Mouse (Mus musculus) neural tube, embryonic 12.5 days (tissue): ENCODE results near the gene Chka. TPM values are rescaled to one million over a fixed set of nuclear protein-coding genes. Genes with fewer than 3 reads are reported as not detected.
A peak's percentile ranks its signal among the peaks of the same experiment; 100 is the strongest.

Experiments
- ATAC-seq: fragments of 200-750 bp; cut with Nextera tagmentation; 2 replicates; pipeline ENCODE4 v1.8.0; 2017; ENCODE audit warnings: low read depth, mild to moderate bottlenecking, moderate TSS enrichment, moderate library complexity; ENCODE audit not compliant: low FRiP score
- H3K27ac ChIP-seq: fragments of 300-500 bp; sonication (generic); 2 replicates; pipeline ENCODE4 v1.5.1; 2016
- H3K27me3 ChIP-seq: fragments of 300-500 bp; sonication (generic); replicated peaks from 2 replicates; pipeline ENCODE4 v1.6.1; 2016; ENCODE audit warnings: mild to moderate bottlenecking
- H3K36me3 ChIP-seq: fragments of 300-500 bp; sonication (generic); 2 replicates; pipeline ENCODE4 v1.6.1; 2016; ENCODE audit warnings: mild to moderate bottlenecking
- H3K4me1 ChIP-seq: fragments of 300-500 bp; sonication (generic); 2 replicates; pipeline ENCODE4 v1.6.1; 2016
- H3K4me2 ChIP-seq: fragments of 300-500 bp; sonication (generic); replicated peaks from 2 replicates; pipeline ENCODE4 v1.6.1; 2016; ENCODE audit warnings: mild to moderate bottlenecking
- H3K4me3 ChIP-seq: fragments of 300-500 bp; sonication (generic); 2 replicates; pipeline ENCODE4 v1.5.1; 2016
- H3K9ac ChIP-seq: fragments of 300-500 bp; sonication (generic); 2 replicates; pipeline ENCODE4 v1.6.1; 2016; ENCODE audit warnings: mild to moderate bottlenecking
- H3K9me3 ChIP-seq: fragments of 300-500 bp; sonication (generic); 2 replicates; pipeline ENCODE4 v1.6.1; 2016; ENCODE audit warnings: mild to moderate bottlenecking
- WGBS: fragments of 180-500 bp; shearing (Covaris S2); methylation state at CpG from one replicate; pipeline ENCODE4 v1.1.7; 2016; 5-methylcytosine and 5-hydroxymethylcytosine counted together
- polyA plus RNA-seq: library from polyadenylated mRNA; unstranded; fragments of >200 nt; fragmentation: Nextera tagmentation; extraction: Ambion mirVana; gene quantifications from 2 replicates; pipeline ENCODE4 v1.2.1, GENCODE M21; 2016

Gene Chka
- polyA plus RNA-seq, 1 experiment from 2014 or later, result 62.7 TPM

DNA sequence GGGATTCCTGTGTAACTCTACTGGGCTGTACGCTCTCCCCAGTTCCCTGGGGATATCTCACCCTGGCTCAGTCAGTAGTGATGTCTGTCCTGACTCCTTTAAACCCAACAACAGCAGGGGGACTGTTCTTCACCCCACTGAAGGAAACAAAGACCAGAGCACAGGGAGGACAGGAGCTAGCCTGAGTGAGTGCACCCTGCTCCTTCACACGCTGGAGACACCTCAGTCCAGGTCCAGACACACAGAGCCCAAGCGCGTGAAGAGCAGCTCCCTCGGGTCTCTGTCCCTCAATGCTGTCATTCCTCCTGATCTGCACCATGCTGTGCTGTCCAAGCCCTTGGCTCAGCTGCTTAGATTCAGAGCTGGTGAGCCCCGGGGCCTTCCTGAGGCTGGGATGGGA is 75.1 kb downstream of the Chka start:
- no peaks in the 10 kb centered on the region for H3K9me3 ChIP-seq
- no peaks in the 10 kb centered on the region for H3K36me3 ChIP-seq
- WGBS, result 74% methylated on average over 6 of the region's 6 CpGs
- H3K4me1 ChIP-seq, result peaks cover 11% of the 10 kb centered on the region; the same call in 1 of the 2 replicates
- ATAC-seq, result no peak
- no peak overlapping the region for H3K4me3 ChIP-seq
- no peak overlapping the region for H3K27ac ChIP-seq
- no peak overlapping the region for H3K4me2 ChIP-seq
- no peak overlapping the region for H3K9ac ChIP-seq
- H3K27me3 ChIP-seq, result no peaks in the 10 kb centered on the region

DNA sequence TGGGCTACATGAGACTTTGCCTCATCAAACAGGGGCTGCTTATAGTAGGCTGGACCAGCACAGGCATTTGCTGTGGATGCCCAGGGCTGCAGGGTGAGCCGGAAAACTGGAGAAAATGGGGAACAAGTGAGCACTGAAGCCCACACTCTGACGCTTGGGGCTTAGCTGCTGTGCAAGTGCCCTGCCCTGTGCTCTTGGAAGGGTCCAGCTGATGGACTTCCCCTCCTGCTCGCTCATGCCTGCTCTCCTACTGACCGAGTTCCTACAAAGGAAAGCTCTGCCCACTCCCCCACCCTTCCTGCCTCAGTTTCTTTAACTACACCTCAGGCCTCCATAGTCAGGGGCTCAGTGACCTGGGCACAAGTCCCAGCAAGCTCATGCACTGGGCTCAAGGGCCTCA is 76.4 kb downstream of the Chka start:
- 87% methylated on average over 4 of the region's 4 CpGs for WGBS
- Histone ChIP-seq H3K9me3 (no peaks in the 10 kb centered on the region), H3K36me3 (no peaks in the 10 kb centered on the region), H3K4me2 (no peak overlapping the region), H3K27ac (no peak overlapping the region), H3K9ac (no peak overlapping the region), H3K27me3 (no peaks in the 10 kb centered on the region), H3K4me3 (no peak overlapping the region), H3K4me1 (peaks cover 11% of the 10 kb centered on the region; the same call in 1 of the 2 replicates)
- no peak for ATAC-seq

DNA sequence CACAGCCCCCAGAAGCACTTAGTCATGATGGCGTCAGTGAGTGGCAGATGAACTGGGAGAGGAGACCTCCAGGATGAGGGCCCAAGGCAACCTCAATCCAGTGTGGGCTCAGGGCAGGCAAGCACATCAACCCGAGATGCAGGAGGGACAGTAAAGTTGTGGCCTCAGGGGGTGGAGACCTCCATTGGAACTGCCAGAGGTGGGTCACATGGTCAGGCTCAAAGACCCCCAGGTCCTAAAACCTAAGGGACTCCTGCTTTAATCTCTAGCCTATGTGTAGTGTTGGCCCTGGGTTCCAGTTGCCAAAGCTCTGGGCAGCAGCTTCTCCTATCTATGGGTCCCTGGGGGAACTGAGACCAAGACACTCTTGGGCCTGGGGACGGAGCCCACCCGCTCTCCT is 77.2 kb downstream of the Chka start:
- peaks cover 11% of the 10 kb centered on the region; the same call in 1 of the 2 replicates for H3K4me1 ChIP-seq
- no peaks in the 10 kb centered on the region for H3K9me3 ChIP-seq
- no peaks in the 10 kb centered on the region for H3K27me3 ChIP-seq
- H3K4me2 ChIP-seq, result no peak overlapping the region
- ATAC-seq, result no peak
- 83% methylated on average over 4 of the region's 4 CpGs for WGBS
- H3K36me3 ChIP-seq, result no peaks in the 10 kb centered on the region
- no peak overlapping the region for H3K9ac ChIP-seq
- no peak overlapping the region for H3K27ac ChIP-seq
- H3K4me3 ChIP-seq, result no peak overlapping the region

DNA sequence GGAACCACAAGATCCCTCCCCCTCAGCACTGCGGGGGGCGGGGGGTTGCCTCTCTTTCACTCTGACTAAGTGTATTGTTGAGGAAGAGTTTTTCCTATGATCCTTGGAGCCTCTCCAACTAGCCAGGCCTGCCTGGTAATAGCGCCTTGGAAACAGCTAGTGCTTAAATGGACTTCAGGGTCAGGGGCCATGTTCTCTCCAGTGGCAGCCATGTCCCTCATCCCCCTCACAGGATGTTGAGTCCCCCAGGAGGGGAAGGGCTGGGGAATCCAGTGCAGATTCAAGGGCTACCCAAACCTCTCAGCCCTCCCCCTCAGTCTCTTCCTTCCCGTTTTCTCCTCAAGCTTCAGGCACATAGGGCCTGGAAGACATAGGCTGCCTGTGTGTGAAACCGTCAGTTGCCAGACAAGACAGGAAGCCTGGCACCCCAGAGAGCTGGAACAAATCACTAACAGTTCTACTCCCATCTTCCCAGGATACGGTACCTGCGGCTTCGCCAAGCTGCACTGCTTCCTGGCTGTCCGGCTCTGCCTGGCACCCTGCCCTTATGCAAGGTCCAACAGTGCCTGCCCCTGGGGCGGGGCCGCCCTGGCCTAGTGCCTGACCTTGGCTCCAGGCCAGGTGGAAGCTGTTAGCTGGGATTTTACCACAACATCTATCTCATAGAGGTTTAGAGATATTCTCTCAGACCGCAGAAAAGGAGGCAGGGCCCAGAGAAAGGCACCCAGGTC is 77.8 kb downstream of the Chka start, which contains the start of gene Aldh3b1:
Gene Aldh3b1, minus strand, starts transcription at position 598 of the 731 bp plus-strand sequence.
- Histone ChIP-seq H3K4me1 (peaks cover 11% of the 10 kb centered on the region; the same call in 1 of the 2 replicates), H3K9me3 (no peaks in the 10 kb centered on the region), H3K4me2 (no peak within 1 kb of the TSS), H3K4me3 (no peak within 1 kb of the TSS), H3K36me3 (no peaks in the 10 kb centered on the region), H3K27me3 (no peaks in the 10 kb centered on the region), H3K27ac (0 out of 2 replicates have a peak within 1 kb of the TSS, but pooled peaks have one; percentile 16), H3K9ac (no peak within 1 kb of the TSS)
- no peak for ATAC-seq
- 64% methylated on average over 12 of the region's 12 CpGs for WGBS

DNA sequence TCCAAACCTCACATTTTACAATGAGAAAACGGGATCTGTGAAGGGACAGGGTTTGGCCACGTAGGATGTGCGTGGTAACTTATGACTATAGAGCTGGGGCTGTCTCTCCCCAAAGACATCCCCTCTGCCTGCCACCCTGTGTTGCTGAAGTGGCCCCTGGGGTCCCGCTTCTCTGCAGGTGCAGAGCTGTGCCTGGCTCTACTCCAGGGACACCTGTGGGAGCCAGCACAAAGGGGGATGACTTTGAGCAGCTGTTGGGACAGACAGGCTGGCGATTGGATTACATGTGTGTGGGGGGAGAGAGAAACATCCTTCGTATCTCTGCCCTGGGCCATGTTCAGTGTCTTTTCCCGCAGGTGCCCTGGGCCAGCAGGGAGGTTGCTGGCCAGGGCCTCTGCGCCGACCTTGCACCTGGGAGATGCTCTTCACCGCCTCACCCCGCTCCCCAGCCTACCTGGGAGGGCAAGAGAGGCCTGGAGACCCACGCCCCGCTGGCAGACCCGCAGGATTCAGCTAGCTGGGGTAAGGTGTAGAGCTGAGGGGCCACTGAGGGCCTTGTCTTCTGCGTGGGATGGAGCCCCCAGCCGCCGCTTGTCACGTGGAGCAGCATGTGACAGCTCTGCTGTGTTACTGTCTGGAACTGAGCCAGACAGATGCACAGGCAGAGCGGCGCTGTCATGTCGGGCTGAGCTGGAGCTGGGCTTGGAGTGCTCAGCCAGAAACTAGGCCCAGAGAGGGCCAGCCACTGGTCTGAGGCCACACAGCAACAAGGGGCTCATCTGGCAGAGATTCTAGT is 78.9 kb downstream of the Chka start:
- no peak overlapping the region for H3K4me2 ChIP-seq
- H3K9me3 ChIP-seq, result no peaks in the 10 kb centered on the region
- no peak overlapping the region for H3K9ac ChIP-seq
- no peak overlapping the region for H3K4me3 ChIP-seq
- peaks cover 14% of the 10 kb centered on the region for H3K4me1 ChIP-seq
- H3K27ac ChIP-seq, result no peak overlapping the region
- ATAC-seq, result no peak
- H3K27me3 ChIP-seq, result 0 out of 2 replicates have a peak, but pooled peaks cover 4% of the 10 kb centered on the region
- 78% methylated on average over 21 of the region's 21 CpGs for WGBS
- H3K36me3 ChIP-seq, result no peaks in the 10 kb centered on the region

DNA sequence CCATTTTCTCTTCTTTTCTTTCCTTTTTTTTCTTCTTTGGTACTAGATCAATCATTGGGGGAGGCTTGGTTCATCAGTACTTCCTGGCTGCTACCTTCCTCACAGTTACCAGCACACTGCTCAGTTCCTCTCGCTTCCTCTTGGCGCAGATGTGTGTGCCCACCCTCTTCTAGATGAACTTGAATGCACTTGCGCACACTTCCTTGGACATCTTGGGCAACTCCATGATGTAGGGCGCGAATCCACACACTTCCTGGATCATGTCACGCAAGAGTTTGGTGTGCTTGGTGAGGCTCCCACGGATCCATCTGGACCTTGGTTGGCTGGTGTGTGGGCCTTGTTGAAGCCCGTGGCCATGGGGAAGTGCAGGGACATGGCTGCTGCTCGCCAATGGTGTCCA is 80.1 kb downstream of the Chka start:
- no peak for ATAC-seq
- Histone ChIP-seq H3K9ac (no peak overlapping the region), H3K27ac (no peak overlapping the region), H3K27me3 (peaks cover 10% of the 10 kb centered on the region; the same call in 1 of the 2 replicates), H3K9me3 (no peaks in the 10 kb centered on the region), H3K36me3 (no peaks in the 10 kb centered on the region), H3K4me2 (no peak overlapping the region), H3K4me3 (no peak overlapping the region), H3K4me1 (peaks cover 23% of the 10 kb centered on the region)
- WGBS, result 89% methylated on average over 9 of the region's 9 CpGs

DNA sequence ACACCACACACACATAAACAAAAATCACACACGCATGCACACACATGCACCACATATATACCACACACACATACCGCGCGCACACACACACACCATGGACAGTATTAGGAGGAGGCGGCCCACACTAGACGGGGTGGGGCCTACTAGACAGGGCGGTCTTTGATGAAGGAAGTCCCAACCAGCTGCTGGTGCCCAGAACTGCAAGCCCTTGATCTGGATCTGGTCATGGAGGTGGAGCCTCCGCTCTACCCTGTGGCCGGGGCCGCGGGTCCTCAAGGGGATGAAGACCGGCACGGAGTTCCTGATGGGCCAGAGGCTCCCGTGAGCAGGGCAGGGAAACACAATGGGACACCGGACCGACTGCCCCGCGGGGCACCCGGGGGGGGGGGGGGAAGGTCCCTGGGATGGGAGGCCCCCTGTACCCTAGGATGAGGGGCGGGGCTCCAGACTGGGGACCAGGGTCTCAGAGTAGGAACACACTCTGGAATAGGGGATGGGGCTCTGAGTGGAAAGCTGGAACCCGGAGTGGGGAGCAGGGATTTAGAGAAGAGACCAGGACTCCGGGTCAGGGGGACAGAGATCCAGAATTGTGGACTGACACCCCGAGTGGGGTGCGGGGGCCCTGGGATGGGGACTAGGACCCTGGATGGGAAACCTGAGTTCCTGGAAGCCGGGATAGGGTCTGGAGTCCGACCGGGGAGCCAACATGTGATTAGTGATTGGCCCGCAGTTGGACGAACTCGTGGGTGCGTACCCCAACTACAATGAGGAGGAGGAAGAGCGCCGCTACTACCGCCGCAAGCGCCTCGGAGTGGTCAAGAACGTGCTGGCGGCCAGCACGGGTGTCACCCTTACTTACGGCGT is 83.7 kb downstream of the Chka start, which contains the start of gene Unc93b1:
Gene Unc93b1, plus strand, starts transcription at position 155 of the 864 bp plus-strand sequence.
- Histone ChIP-seq H3K4me1 (peaks cover 18% of the 10 kb centered on the region), H3K27ac (no peak within 1 kb of the TSS), H3K4me3 (peak within 1 kb of the TSS; percentile 35), H3K9me3 (no peaks in the 10 kb centered on the region), H3K36me3 (no peaks in the 10 kb centered on the region), H3K4me2 (peak within 1 kb of the TSS; percentile 76), H3K9ac (peak within 1 kb of the TSS; percentile 49), H3K27me3 (peaks cover 13% of the 10 kb centered on the region; the same call in 1 of the 2 replicates)
- ATAC-seq, result peak; percentile 60; the same call in 1 of the 2 replicates
- 8% methylated on average over 42 of the region's 42 CpGs for WGBS

- Histone ChIP-seq H3K9ac (peak overlapping the region; percentile 49), H3K36me3 (no peaks in the 10 kb centered on the region), H3K4me2 (peak overlapping the region; percentile 76), H3K9me3 (no peaks in the 10 kb centered on the region), H3K27me3 (peaks cover 13% of the 10 kb centered on the region; the same call in 1 of the 2 replicates), H3K4me3 (peak overlapping the region; percentile 35), H3K27ac (no peak overlapping the region), H3K4me1 (peaks cover 12% of the 10 kb centered on the region)
- ATAC-seq, result 0 out of 2 replicates have a peak, but pooled peaks have one; percentile 25
- 8% methylated on average over 22 of the region's 22 CpGs for WGBS
These were observed 84.6 kb downstream of the Chka start for GRCm38 (mm10) chr19:3935896-3936850.

- Histone ChIP-seq H3K4me1 (no peaks in the 10 kb centered on the region), H3K4me3 (no peak overlapping the region), H3K27me3 (0 out of 2 replicates have a peak, but pooled peaks cover 2% of the 10 kb centered on the region), H3K9me3 (no peaks in the 10 kb centered on the region), H3K27ac (no peak overlapping the region), H3K9ac (no peak overlapping the region), H3K4me2 (no peak overlapping the region), H3K36me3 (no peaks in the 10 kb centered on the region)
- 81% methylated on average over 7 of the region's 7 CpGs for WGBS
- ATAC-seq, result no peak
These were observed 90.7 kb downstream of the Chka start for GRCm38 (mm10) chr19:3942315-3942714.

DNA sequence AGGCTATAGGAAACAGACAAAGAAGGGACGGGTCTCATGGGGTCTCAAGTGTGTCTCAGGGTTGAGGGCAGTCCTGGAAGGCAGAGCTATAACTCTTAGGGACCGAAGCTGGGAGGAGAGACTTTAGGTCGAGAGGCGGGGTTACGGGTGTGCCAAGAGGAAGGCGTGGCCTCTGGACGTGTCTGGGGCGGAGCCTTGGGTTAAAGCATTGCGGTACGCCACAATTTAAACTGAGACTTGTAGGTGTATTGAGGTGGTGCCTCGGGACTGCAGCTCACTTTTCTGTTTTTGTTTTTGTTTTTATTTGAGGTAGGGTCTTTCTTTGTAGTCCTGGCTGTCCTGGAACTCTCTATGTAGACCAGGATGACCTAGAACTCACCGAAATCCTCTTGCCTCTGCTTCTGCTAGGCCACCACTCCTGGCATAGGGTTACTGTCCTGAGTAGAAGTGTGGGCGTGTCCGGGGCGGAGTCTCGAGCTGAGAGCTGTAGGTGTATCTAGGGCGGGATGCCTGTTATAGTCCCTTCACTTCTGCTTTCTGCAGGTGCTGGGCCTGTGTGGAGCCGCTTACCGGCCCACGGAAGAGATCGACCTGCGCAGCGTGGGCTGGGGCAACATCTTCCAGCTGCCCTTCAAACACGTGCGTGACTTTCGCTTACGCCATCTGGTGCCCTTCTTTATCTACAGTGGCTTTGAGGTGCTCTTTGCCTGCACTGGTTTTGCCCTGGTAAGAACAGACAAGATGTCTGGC is 91.6 kb downstream of the Chka start:
- H3K4me2 ChIP-seq, result 0 out of 2 replicates have a peak overlapping the region, but pooled peaks have one; percentile 20
- no peak for ATAC-seq
- no peaks in the 10 kb centered on the region for H3K4me1 ChIP-seq
- H3K9me3 ChIP-seq, result no peaks in the 10 kb centered on the region
- no peak overlapping the region for H3K27ac ChIP-seq
- H3K4me3 ChIP-seq, result no peak overlapping the region
- 0 out of 2 replicates have a peak, but pooled peaks cover 2% of the 10 kb centered on the region for H3K27me3 ChIP-seq
- no peaks in the 10 kb centered on the region for H3K36me3 ChIP-seq
- H3K9ac ChIP-seq, result no peak overlapping the region
- 21% methylated on average over 27 of the region's 27 CpGs for WGBS
